15 mouse cellular contexts compared by ENCODE assay signal in the genomic region with DNA sequence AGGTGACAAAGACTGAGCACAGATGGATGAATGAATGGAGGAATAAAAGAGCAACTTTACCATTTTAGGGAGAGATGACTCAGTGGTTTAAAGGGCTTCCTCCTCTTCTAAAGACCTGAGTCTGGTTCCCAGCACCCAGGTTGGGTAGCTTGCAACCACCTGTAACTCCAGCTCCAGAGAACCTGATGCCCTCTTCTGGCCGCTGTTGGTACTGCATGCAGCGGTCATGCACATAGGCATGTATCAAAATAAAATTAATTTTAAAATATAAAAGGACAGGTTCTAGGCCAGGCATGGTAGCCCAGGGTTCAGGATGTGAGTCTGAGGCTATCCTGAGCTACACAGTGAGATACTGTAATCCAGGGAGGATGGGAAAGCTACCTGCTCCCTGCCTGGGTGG.
DNase-seq lines count a peak whose midpoint lies in the region; ATAC-seq and TF ChIP-seq lines count a peak whose summit lies in the region.
"Had no signal": no experiment of that assay in that cellular context is flagged by ENCODE, and none has a peak within 500 bp of the region (broad histone marks: within the 10 kb centered on the region; RNA-seq: fewer than 3 reads in every experiment).

No protein-coding gene starts in this region.

- peak; percentile 50 for TF ChIP-seq CTCF in forebrain, postnatal 0 days (IDR thresholded peaks at IDR 0.05; ENCODE audit: low read depth)
- TF ChIP-seq CTCF in liver, embryonic 14.5 days (IDR thresholded peaks at IDR 0.05; ENCODE audit: low read depth) = peak; percentile 71

- 0 out of 2 replicates have a peak, but pooled peaks cover 5% of the 10 kb centered on the region for H3K4me1 ChIP-seq in forebrain, postnatal 0 days (ENCODE audit: insufficient read depth)
- H3K4me1 ChIP-seq in forebrain, embryonic 10.5 days = peaks cover 44% of the 10 kb centered on the region
- H3K4me1 ChIP-seq in liver, embryonic 14.5 days (replicated peaks; ENCODE audit: control insufficient read depth in 2 of 2, insufficient read depth in 2 of 2, low read length in 1 of 2) = no peaks in the 10 kb centered on the region
- peaks cover 11% of the 10 kb centered on the region for H3K4me1 ChIP-seq in liver, embryonic 12.5 days

- H3K27me3 ChIP-seq in forebrain, postnatal 0 days (ENCODE audit: insufficient read depth, low read length) = peaks cover 3% of the 10 kb centered on the region; the same call in 1 of the 2 replicates
- H3K27me3 ChIP-seq in forebrain, embryonic 10.5 days (ENCODE audit: poor library complexity, severe bottlenecking) = peaks cover 58% of the 10 kb centered on the region
- peaks cover 13% of the 10 kb centered on the region for H3K27me3 ChIP-seq in liver, embryonic 14.5 days (ENCODE audit: control insufficient read depth, insufficient read depth, low read length)
- peaks cover 56% of the 10 kb centered on the region for H3K27me3 ChIP-seq in liver, embryonic 12.5 days (replicated peaks)
- H3K27me3 ChIP-seq: neural tube, embryonic 15.5 days had no signal

- H3K4me2 ChIP-seq in forebrain, postnatal 0 days (ENCODE audit: low read depth) = no peak overlapping the region
- no peak overlapping the region for H3K4me2 ChIP-seq in liver, embryonic 14.5 days (ENCODE audit: low read depth)
- no peak overlapping the region for H3K4me2 ChIP-seq in liver, embryonic 12.5 days
- H3K4me2 ChIP-seq: embryonic facial prominence, embryonic 15.5 days; limb, embryonic 15.5 days; neural tube, embryonic 15.5 days had no signal

- no peak for TF ChIP-seq EP300 in liver, embryonic 14.5 days (IDR thresholded peaks at IDR 0.05; ENCODE audit: low read depth)

- no peak overlapping the region for H3K4me3 ChIP-seq in forebrain, postnatal 0 days (ENCODE audit: low read depth, low read length)
- H3K4me3 ChIP-seq in forebrain, embryonic 10.5 days = no peak overlapping the region
- no peak overlapping the region for H3K4me3 ChIP-seq in liver, embryonic 14.5 days (ENCODE audit: insufficient read depth in 1 of 2, low read depth in 2 of 2, low read length in 2 of 2)
- H3K4me3 ChIP-seq in liver, embryonic 12.5 days = no peak overlapping the region
- H3K4me3 ChIP-seq: embryonic facial prominence, embryonic 15.5 days; limb, embryonic 15.5 days; neural tube, embryonic 15.5 days had no signal

- no peaks in the 10 kb centered on the region for H3K36me3 ChIP-seq in forebrain, postnatal 0 days (ENCODE audit: insufficient read depth)
- no peaks in the 10 kb centered on the region for H3K36me3 ChIP-seq in forebrain, embryonic 10.5 days (replicated peaks)
- no peaks in the 10 kb centered on the region for H3K36me3 ChIP-seq in liver, embryonic 14.5 days (replicated peaks; ENCODE audit: control insufficient read depth, insufficient read depth, low read depth)
- H3K36me3 ChIP-seq in liver, embryonic 12.5 days = no peaks in the 10 kb centered on the region
- H3K36me3 ChIP-seq: embryonic facial prominence, embryonic 15.5 days; limb, embryonic 15.5 days; neural tube, embryonic 15.5 days had no signal

- no peak for DNase-seq in forebrain, postnatal 0 days
- DNase-seq in forebrain, embryonic 10.5 days (ENCODE audit: extremely low spot score, low spot score) = no peak
- DNase-seq in liver, embryonic 14.5 days (ENCODE audit: low read depth in 3 of 3, low spot score in 3 of 3) = no peak
- DNase-seq in B cell, adult 2 months = peak; percentile 19 to 20
- DNase-seq in induced T-regulatory cell, adult 2 months (ENCODE audit: low read depth) = peak; percentile 10
- DNase-seq in urinary bladder, postnatal 36 days (ENCODE audit: low spot score in 2 of 2) = no peak
- DNase-seq in heart, postnatal 25 days (ENCODE audit: low spot score) = no peak
- DNase-seq: adrenal gland, adult 2 months; gastrocnemius, postnatal 25 days; kidney, postnatal 4 days had no signal

- intact Hi-C loops in heart, postnatal 25 days (cut with DNase I) = no loop called here

- ATAC-seq in forebrain, postnatal 0 days = no peak
- ATAC-seq in liver, embryonic 14.5 days (ENCODE audit: insufficient read depth) = no peak
- ATAC-seq in liver, embryonic 12.5 days = no peak
- ATAC-seq: forebrain, embryonic 16.5 days had no signal

- H3K27ac ChIP-seq in forebrain, postnatal 0 days (ENCODE audit: low read depth, low read length) = no peak overlapping the region
- H3K27ac ChIP-seq in forebrain, embryonic 10.5 days = no peak overlapping the region
- H3K27ac ChIP-seq in liver, embryonic 14.5 days = no peak overlapping the region
- H3K27ac ChIP-seq in liver, embryonic 12.5 days = no peak overlapping the region
- H3K27ac ChIP-seq: embryonic facial prominence, embryonic 15.5 days; limb, embryonic 15.5 days; neural tube, embryonic 15.5 days had no signal

- WGBS in forebrain, postnatal 0 days = 97% methylated on average over 2 of the region's 2 CpGs
- WGBS in forebrain, embryonic 10.5 days = 94% methylated on average over 2 of the region's 2 CpGs
- WGBS in liver, embryonic 14.5 days (ENCODE audit: insufficient replicate concordance) = 86% methylated on average over 2 of the region's 2 CpGs
- 80% methylated on average over 2 of the region's 2 CpGs for WGBS in liver, embryonic 12.5 days (ENCODE audit: insufficient replicate concordance)

- H3K9me3 ChIP-seq in forebrain, postnatal 0 days (ENCODE audit: low read length) = peaks cover 3% of the 10 kb centered on the region; the same call in 1 of the 2 replicates
- H3K9me3 ChIP-seq in forebrain, embryonic 10.5 days = peaks cover 9% of the 10 kb centered on the region
- H3K9me3 ChIP-seq in liver, embryonic 14.5 days (ENCODE audit: control insufficient read depth, low read length) = no peaks in the 10 kb centered on the region
- peaks cover 10% of the 10 kb centered on the region for H3K9me3 ChIP-seq in liver, embryonic 12.5 days (replicated peaks)
- H3K9me3 ChIP-seq: embryonic facial prominence, embryonic 15.5 days; limb, embryonic 15.5 days; neural tube, embryonic 15.5 days had no signal

- H3K9ac ChIP-seq in forebrain, postnatal 0 days = no peak overlapping the region
- H3K9ac ChIP-seq in liver, embryonic 14.5 days (replicated peaks) = no peak overlapping the region
- no peak overlapping the region for H3K9ac ChIP-seq in liver, embryonic 12.5 days
- H3K9ac ChIP-seq: embryonic facial prominence, embryonic 15.5 days; limb, embryonic 15.5 days; neural tube, embryonic 15.5 days had no signal

Comparison
In these comparisons a context has a peak if more than half of its experiments do, and no peak if none do; other contexts are left out.
1. DNase-seq: peak in B cell, adult 2 months (2 of 2) and induced T-regulatory cell, adult 2 months (single experiment); none in forebrain, postnatal 0 days (single experiment), forebrain, embryonic 10.5 days (single experiment), liver, embryonic 14.5 days (0 of 3), urinary bladder, postnatal 36 days (0 of 2) and heart, postnatal 25 days (single experiment).